Mouse (Mus musculus) neural tube, embryonic 12.5 days (tissue): ENCODE measurements around the gene Gm6309. TPM values are rescaled to one million over a fixed set of nuclear protein-coding genes. Genes with fewer than 3 reads are reported as not detected.
"Not testable (repeated sequence)": the region's sequence is repeated elsewhere in the genome, so short reads cannot be mapped to it uniquely, and the experiment has no call there.

Source experiments
- ATAC-seq: fragments of 200-750 bp; cut with Nextera tagmentation; 2 replicates; pipeline ENCODE4 v1.8.0; 2017; ENCODE audit warnings: low read depth, mild to moderate bottlenecking, moderate TSS enrichment, moderate library complexity; ENCODE audit not compliant: low FRiP score
- H3K27ac ChIP-seq: fragments of 300-500 bp; sonication (generic); 2 replicates; pipeline ENCODE4 v1.5.1; 2016
- H3K27me3 ChIP-seq: fragments of 300-500 bp; sonication (generic); replicated peaks from 2 replicates; pipeline ENCODE4 v1.6.1; 2016; ENCODE audit warnings: mild to moderate bottlenecking
- H3K36me3 ChIP-seq: fragments of 300-500 bp; sonication (generic); 2 replicates; pipeline ENCODE4 v1.6.1; 2016; ENCODE audit warnings: mild to moderate bottlenecking
- H3K4me1 ChIP-seq: fragments of 300-500 bp; sonication (generic); 2 replicates; pipeline ENCODE4 v1.6.1; 2016
- H3K4me2 ChIP-seq: fragments of 300-500 bp; sonication (generic); replicated peaks from 2 replicates; pipeline ENCODE4 v1.6.1; 2016; ENCODE audit warnings: mild to moderate bottlenecking
- H3K4me3 ChIP-seq: fragments of 300-500 bp; sonication (generic); 2 replicates; pipeline ENCODE4 v1.5.1; 2016
- H3K9ac ChIP-seq: fragments of 300-500 bp; sonication (generic); 2 replicates; pipeline ENCODE4 v1.6.1; 2016; ENCODE audit warnings: mild to moderate bottlenecking
- H3K9me3 ChIP-seq: fragments of 300-500 bp; sonication (generic); 2 replicates; pipeline ENCODE4 v1.6.1; 2016; ENCODE audit warnings: mild to moderate bottlenecking
- WGBS: fragments of 180-500 bp; shearing (Covaris S2); methylation state at CpG from one replicate; pipeline ENCODE4 v1.1.7; 2016; 5-methylcytosine and 5-hydroxymethylcytosine counted together
- polyA plus RNA-seq: library from polyadenylated mRNA; unstranded; fragments of >200 nt; fragmentation: Nextera tagmentation; extraction: Ambion mirVana; gene quantifications from 2 replicates; pipeline ENCODE4 v1.2.1, GENCODE M21; 2016

The Gm6309 gene
- polyA plus RNA-seq: not detected in 2 replicates

GRCm38 (mm10) chr5:146170621-146171020 is at the start of gene Gm6309:
Gene Gm6309 (minus strand): TSS chr5:146170721.
- H3K9ac ChIP-seq, H3K36me3 ChIP-seq, H3K4me3 ChIP-seq, H3K4me2 ChIP-seq, H3K27me3 ChIP-seq, H3K27ac ChIP-seq, ATAC-seq, H3K9me3 ChIP-seq, H3K4me1 ChIP-seq: not testable (repeated sequence)
- 85% methylated on average over 2 of the region's 2 CpGs for WGBS

- Histone ChIP-seq H3K4me2 (no peak overlapping the region), H3K36me3 (peaks cover 79% of the 10 kb centered on the region), H3K27ac (no peak overlapping the region), H3K9ac (no peak overlapping the region), H3K9me3 (peaks cover 5% of the 10 kb centered on the region; the same call in 1 of the 2 replicates), H3K27me3 (no peaks in the 10 kb centered on the region), H3K4me3 (no peak overlapping the region), H3K4me1 (no peaks in the 10 kb centered on the region)
- ATAC-seq: no peak
- 96% methylated on average over 5 of the region's 5 CpGs for WGBS
These were observed 35.0 kb upstream of the Gm6309 start for GRCm38 (mm10) chr5:146205537-146205936.

- WGBS: 87% methylated on average over 2 of the region's 2 CpGs
- Histone ChIP-seq H3K9me3 (peaks cover 5% of the 10 kb centered on the region; the same call in 1 of the 2 replicates), H3K9ac (no peak overlapping the region), H3K27me3 (no peaks in the 10 kb centered on the region), H3K4me3 (no peak overlapping the region), H3K36me3 (peaks cover 68% of the 10 kb centered on the region), H3K4me2 (no peak overlapping the region), H3K27ac (no peak overlapping the region), H3K4me1 (no peaks in the 10 kb centered on the region)
- ATAC-seq: no peak
These were observed 33.4 kb upstream of the Gm6309 start for GRCm38 (mm10) chr5:146203921-146204320.

GRCm38 (mm10) chr5:146200580-146200979 is 30.1 kb upstream of the Gm6309 start:
- Histone ChIP-seq H3K4me2 (no peak overlapping the region), H3K27me3 (no peaks in the 10 kb centered on the region), H3K36me3 (peaks cover 42% of the 10 kb centered on the region), H3K4me3 (no peak overlapping the region), H3K27ac (no peak overlapping the region), H3K4me1 (no peaks in the 10 kb centered on the region), H3K9ac (no peak overlapping the region), H3K9me3 (peaks cover 5% of the 10 kb centered on the region; the same call in 1 of the 2 replicates)
- 98% methylated on average over 6 of the region's 6 CpGs for WGBS
- ATAC-seq: no peak

GRCm38 (mm10) chr5:146199540-146199939 is 29.0 kb upstream of the Gm6309 start:
- no peak overlapping the region for H3K4me2 ChIP-seq
- no peaks in the 10 kb centered on the region for H3K27me3 ChIP-seq
- no peak overlapping the region for H3K9ac ChIP-seq
- no peaks in the 10 kb centered on the region for H3K4me1 ChIP-seq
- peaks cover 5% of the 10 kb centered on the region; the same call in 1 of the 2 replicates for H3K9me3 ChIP-seq
- no peak for ATAC-seq
- no peak overlapping the region for H3K4me3 ChIP-seq
- H3K27ac ChIP-seq: no peak overlapping the region
- 87% methylated on average over 2 of the region's 2 CpGs for whole genome bisulfite sequencing
- peaks cover 31% of the 10 kb centered on the region for H3K36me3 ChIP-seq

- ATAC-seq: no peak
- no peak overlapping the region for H3K27ac ChIP-seq
These were observed 28.6 kb upstream of the Gm6309 start for GRCm38 (mm10) chr5:146199073-146199472.

GRCm38 (mm10) chr5:146193360-146193759 is 22.8 kb upstream of the Gm6309 start:
- no peak for ATAC-seq
- no peak overlapping the region for H3K9ac ChIP-seq
- H3K9me3 ChIP-seq: no peaks in the 10 kb centered on the region
- H3K4me3 ChIP-seq: no peak overlapping the region
- no peak overlapping the region for H3K4me2 ChIP-seq
- 80% methylated on average over 8 of the region's 8 CpGs for WGBS
- no peak overlapping the region for H3K27ac ChIP-seq
- no peaks in the 10 kb centered on the region for H3K4me1 ChIP-seq
- H3K27me3 ChIP-seq: no peaks in the 10 kb centered on the region
- peaks cover 5% of the 10 kb centered on the region; the same call in 1 of the 2 replicates for H3K36me3 ChIP-seq

More at GRCm38 (mm10) chr5:146199073-146199472, 28.6 kb upstream of the Gm6309 start:
- Histone ChIP-seq H3K4me1 (no peaks in the 10 kb centered on the region), H3K9ac (no peak overlapping the region), H3K9me3 (peaks cover 5% of the 10 kb centered on the region; the same call in 1 of the 2 replicates), H3K4me3 (no peak overlapping the region), H3K27me3 (no peaks in the 10 kb centered on the region), H3K4me2 (no peak overlapping the region), H3K36me3 (peaks cover 27% of the 10 kb centered on the region)

GRCm38 (mm10) chr5:146190501-146191269 is 20.2 kb upstream of the Gm6309 start:
- Histone ChIP-seq H3K9ac (no peak overlapping the region), H3K4me1 (no peaks in the 10 kb centered on the region), H3K27me3 (no peaks in the 10 kb centered on the region), H3K4me3 (no peak overlapping the region), H3K27ac (no peak overlapping the region), H3K36me3 (no peaks in the 10 kb centered on the region), H3K9me3 (no peaks in the 10 kb centered on the region), H3K4me2 (no peak overlapping the region)
- no peak for ATAC-seq
- WGBS: 61% methylated on average over 3 of the region's 3 CpGs

- ATAC-seq: no peak
- WGBS: 65% methylated on average over 4 of the region's 4 CpGs
- Histone ChIP-seq H3K27ac (no peak overlapping the region), H3K9ac (no peak overlapping the region), H3K4me1 (no peaks in the 10 kb centered on the region), H3K9me3 (no peaks in the 10 kb centered on the region), H3K27me3 (no peaks in the 10 kb centered on the region), H3K4me3 (no peak overlapping the region), H3K4me2 (no peak overlapping the region), H3K36me3 (no peaks in the 10 kb centered on the region)
These were observed 19.6 kb upstream of the Gm6309 start for GRCm38 (mm10) chr5:146190093-146190492.

GRCm38 (mm10) chr5:146188712-146189111 is 18.2 kb upstream of the Gm6309 start:
- Histone ChIP-seq H3K27me3 (no peaks in the 10 kb centered on the region), H3K9me3 (peaks cover 8% of the 10 kb centered on the region; the same call in 1 of the 2 replicates), H3K27ac (no peak overlapping the region), H3K4me3 (no peak overlapping the region), H3K9ac (no peak overlapping the region), H3K4me2 (no peak overlapping the region), H3K4me1 (no peaks in the 10 kb centered on the region), H3K36me3 (no peaks in the 10 kb centered on the region)
- WGBS: 93% methylated on average over 7 of the region's 7 CpGs
- no peak for ATAC-seq

- ATAC-seq: no peak
- H3K4me3 ChIP-seq: no peak overlapping the region
- no peak overlapping the region for H3K9ac ChIP-seq
- H3K9me3 ChIP-seq: peaks cover 9% of the 10 kb centered on the region; the same call in 1 of the 2 replicates
- H3K27ac ChIP-seq: no peak overlapping the region
- no peaks in the 10 kb centered on the region for H3K4me1 ChIP-seq
- H3K27me3 ChIP-seq: no peaks in the 10 kb centered on the region
- no peak overlapping the region for H3K4me2 ChIP-seq
- WGBS: 88% methylated on average over 1 of the region's 1 CpGs
- no peaks in the 10 kb centered on the region for H3K36me3 ChIP-seq
These were observed 17.6 kb upstream of the Gm6309 start for GRCm38 (mm10) chr5:146188144-146188543.

- 33% methylated on average over 5 of the region's 5 CpGs for WGBS
- not testable (repeated sequence) for H3K27ac ChIP-seq, H3K4me1 ChIP-seq, H3K4me2 ChIP-seq, ATAC-seq, H3K27me3 ChIP-seq, H3K9ac ChIP-seq, H3K4me3 ChIP-seq, H3K36me3 ChIP-seq, H3K9me3 ChIP-seq
These were observed 16.9 kb upstream of the Gm6309 start for GRCm38 (mm10) chr5:146187441-146187840.

GRCm38 (mm10) chr5:146185204-146185603 is 14.7 kb upstream of the Gm6309 start, which contains the start of gene 1700001J03Rik:
Gene 1700001J03Rik (minus strand): TSS chr5:146185304.
- not testable (repeated sequence) for ATAC-seq, H3K9ac ChIP-seq, H3K27me3 ChIP-seq, H3K27ac ChIP-seq, H3K4me2 ChIP-seq, H3K4me3 ChIP-seq, H3K4me1 ChIP-seq, H3K36me3 ChIP-seq
- WGBS: 76% methylated on average over 4 of the region's 4 CpGs
- H3K9me3 ChIP-seq: peaks cover 13% of the 10 kb centered on the region; the same call in 1 of the 2 replicates
